Mouse (Mus musculus) erythroblast, adult 5-6 weeks (primary cell): ENCODE measurements around the gene Arhgap1. TPM values are rescaled to one million over a fixed set of nuclear protein-coding genes. Genes with fewer than 3 reads are reported as not detected.
"Not testable (repeated sequence)": the region's sequence is repeated elsewhere in the genome, so short reads cannot be mapped to it uniquely, and the experiment has no call there.

ENCODE experiments used
- ATAC-seq: replicated peaks from 2 replicates; pipeline ENCODE4 v1.8.0; 2016; ENCODE audit warnings: moderate number of reproducible peaks, mild to moderate bottlenecking, moderate TSS enrichment, inconsistent platforms; ENCODE audit not compliant: poor library complexity, low FRiP score, severe bottlenecking
- total RNA-seq, 2 experiments: library from RNA; stranded (forward) in 1 of 2; stranded (reverse) in 1 of 2; fragments of 150-400 nt in 1 of 2; fragments of 200-764, 138-1000 nt in 1 of 2; gene quantifications; 2 replicates each; pipeline versions ENCODE4 v1.2.3 to v1.2.4; 2015 to 2017; ENCODE audit warnings: low replicate concordance in 2 of 2

Arhgap1 gene
- total RNA-seq (2015; ENCODE audit: low replicate concordance), result 39.5 and 46.7 TPM in 2 replicates
- 29.9 and 33.3 TPM in 2 replicates for total RNA-seq (2017; ENCODE audit: low replicate concordance)

DNA sequence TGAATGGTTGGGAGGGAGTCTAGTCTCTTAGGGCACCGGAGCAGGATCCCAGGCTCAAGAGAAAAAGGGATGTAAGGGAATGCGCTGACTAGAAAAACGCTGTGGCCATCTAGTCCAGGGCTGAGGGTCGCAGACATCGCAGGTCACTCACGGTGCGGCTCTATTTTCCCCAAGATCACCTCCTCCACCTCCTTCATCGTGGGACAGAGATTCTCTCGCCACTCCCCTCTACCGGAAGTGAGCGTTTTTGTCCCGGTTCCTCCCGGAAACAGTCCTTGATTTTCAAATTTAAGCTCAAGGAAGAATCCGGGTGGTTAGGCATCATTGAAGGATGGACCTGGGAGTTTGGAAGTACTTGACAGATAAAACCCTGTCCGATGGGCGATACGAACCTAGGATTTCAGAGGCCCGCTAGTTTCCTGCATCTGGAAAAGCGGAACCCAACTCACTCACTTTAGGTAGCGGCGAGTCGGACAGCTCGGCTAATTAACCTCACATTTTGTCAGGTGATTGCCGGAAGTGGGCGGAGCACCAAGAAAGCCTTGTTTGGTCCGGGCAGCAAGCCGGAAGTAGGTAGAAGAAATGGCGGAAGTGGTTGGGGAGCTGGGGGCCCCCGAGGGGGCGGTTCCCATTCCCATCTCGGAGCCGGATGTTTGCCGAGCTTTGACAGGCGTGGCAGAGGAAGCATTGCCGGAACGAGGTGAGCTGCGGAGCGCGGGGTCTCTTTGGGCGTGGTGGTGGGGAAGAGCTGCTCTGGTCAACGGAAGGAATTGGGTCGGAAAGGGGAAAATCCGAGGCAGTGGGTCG lies at the start of gene Arhgap1, which contains the start of gene Zfp408:
TSS of gene Arhgap1 (plus strand) at position 308 of the 807 bp plus-strand sequence.
TSS of gene Zfp408 (minus strand) at position 239 of the 807 bp plus-strand sequence.
- peak; percentile 93 for ATAC-seq

DNA sequence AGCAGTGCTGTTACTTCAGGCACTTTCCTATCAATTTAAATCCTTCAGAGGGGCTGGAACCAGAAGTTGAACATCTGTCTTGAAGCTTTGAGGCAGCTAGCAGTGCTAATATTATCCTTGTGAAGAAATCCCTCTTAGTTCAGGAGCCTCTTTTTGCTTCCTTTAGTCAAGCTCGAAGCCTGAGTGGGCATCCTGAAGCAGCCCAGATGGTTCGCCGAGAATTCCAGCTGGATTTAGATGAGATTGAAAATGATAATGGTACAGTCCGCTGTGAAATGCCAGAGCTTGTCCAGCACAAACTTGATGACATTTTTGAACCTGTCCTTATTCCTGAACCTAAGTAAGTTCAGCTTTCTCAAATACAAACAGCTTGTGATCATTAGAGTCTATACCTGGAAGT lies 49.2 kb upstream of the Arhgap1 start:
- no peak for ATAC-seq

DNA sequence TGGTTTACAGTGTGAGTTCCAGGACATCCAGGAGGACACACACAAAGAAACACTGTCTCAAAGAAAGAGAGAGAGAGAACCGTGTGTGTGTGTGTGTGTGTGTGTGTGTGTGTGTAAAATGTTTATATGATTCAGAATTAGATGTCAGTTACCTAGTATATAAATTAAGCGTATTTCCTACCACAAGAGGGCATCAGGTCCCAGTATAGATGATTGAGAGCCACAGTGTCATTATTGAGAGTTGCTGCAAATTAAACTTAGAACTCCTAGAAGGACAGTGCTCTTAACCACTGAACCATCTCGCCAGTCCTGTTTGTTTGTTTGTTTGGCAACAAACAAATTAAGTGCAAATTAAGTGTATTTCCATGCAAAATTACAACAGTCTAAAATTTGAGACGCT lies 47.3 kb upstream of the Arhgap1 start:
- no peak for ATAC-seq

DNA sequence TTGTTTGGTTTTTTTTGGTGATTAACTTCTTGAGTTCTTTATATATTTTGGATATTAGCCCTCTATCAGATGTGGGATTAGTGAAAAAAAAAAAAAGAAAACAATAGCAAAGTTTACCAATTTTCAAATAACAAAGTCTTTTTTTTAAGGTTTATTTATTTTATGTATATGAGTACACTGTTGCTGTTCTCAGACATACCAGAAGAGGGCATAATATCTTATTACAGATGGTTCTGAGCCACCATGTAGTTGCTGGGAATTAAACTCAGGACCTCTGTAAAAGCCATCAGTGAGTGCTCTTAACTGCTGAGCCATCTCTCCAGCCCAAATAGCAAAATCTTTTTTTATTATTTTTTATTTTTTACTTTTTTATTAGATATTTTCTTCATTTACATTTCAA lies 40.3 kb upstream of the Arhgap1 start:
- ATAC-seq, result not testable (repeated sequence)

DNA sequence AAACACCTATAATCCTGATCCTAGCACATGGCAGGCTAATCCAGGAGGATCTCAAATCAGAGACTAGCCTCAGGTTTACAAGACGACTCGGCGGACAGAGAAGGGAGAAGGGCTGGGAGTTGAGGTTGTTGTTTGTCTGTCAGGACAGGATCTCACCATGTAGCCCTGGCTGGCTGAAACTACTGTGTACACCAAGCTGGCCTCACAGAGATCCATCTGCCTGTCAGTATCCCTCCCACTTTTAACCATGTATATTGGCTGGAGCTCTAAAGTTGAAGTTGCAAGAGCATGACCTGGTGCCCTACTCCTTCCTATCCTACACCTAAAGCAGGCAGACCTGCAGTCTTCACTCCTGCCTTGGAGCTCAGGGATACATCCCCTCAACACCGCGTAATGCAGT lies 27.3 kb upstream of the Arhgap1 start:
- no peak for ATAC-seq

DNA sequence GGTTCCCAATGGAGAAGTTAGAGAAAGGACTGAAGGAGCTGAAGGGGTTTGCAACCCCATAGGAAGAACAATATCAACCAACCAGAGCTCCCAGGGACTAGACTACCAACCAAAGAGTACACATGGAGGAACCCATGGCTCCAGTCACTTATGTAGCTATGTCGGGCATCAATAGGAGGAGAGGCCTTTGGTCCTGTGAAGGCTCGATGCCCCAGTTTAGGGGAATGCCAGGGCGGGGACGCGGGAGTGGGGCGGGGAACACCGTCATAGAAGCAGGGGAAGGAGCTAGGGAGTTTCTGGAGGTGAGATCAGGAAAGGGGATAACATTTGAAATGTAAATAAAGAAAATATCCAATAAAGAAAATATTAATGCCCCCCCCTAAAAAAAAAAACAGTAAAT lies 26.3 kb upstream of the Arhgap1 start:
- ATAC-seq, result not testable (repeated sequence)

DNA sequence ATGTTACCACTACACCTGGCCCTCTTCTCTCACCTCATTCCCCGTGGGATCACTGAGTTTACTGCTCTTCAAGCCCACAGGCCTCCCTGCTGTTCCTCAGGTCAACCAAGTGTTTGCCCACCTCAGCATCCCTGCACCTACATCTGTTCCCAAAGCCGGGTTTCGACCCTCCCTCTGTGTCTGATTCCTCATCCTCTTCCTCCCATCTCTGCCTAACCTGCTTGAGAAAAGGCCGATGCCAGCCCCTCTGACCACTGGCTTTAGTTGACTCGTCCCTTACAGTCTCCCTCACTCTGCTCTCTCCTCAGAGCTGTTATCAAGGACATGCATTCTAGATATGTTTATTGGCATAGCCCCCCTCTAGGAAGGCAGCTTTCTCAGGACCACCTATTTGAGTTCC lies 22.2 kb upstream of the Arhgap1 start:
- ATAC-seq, result no peak

DNA sequence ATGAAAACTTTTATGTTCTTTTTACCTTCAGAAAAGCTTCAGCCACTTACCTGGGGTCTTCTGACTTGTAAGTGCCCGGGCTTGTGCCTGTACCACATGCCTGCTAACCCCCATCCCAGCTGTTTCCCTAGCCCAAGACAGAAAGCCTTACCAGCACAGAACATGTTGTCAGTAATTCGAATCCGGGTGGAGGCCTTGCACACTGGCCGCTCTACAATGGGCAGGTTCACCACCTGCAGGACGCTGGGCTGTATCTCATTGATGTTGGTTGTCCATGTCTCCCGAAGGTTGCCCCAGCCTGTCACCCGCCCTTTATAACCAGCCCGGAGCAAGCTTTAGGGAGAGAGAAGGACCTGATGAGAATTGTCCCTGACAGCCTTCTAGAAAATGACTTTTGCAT lies 21.5 kb upstream of the Arhgap1 start:
- no peak for ATAC-seq

DNA sequence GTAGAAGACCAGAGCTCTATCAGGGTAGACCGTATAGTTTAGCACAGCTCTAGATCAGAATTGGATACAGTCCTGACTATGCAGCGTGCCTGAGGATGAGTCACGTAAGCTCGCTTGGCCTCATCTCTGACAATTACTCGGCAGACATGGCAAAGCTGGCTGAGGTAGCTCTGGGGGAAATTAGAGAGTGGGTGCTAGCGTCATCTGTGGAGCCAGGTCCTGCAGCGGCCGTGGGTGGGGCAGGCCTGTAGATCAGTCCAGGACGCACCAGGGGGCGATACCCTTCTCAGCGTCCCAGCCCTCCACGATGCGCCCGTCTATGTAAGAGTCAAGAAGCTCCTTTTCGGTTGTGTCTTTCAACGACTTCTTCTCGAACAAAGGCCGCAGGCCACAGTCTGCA lies 20.0 kb upstream of the Arhgap1 start:
- no peak for ATAC-seq

DNA sequence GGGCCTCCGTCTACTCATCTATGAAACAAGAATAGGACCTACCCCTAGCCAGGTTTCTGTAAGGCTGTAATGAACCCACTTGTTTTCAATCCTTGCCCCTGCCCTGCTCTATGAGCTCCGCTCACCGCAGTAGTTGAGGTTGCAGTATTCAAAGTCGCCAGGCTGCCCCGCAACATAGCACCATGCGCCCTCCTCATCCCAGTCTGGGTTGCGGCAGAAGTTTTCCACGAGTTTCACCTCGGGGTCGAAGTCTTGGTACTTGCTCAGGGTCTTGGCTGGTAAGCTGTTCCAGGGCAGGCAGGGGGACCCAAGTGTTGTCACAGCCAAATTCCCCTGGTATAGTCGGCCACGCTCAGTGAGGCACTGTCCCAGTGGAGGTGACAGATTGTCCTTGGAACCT lies 19.3 kb upstream of the Arhgap1 start:
- no peak for ATAC-seq

DNA sequence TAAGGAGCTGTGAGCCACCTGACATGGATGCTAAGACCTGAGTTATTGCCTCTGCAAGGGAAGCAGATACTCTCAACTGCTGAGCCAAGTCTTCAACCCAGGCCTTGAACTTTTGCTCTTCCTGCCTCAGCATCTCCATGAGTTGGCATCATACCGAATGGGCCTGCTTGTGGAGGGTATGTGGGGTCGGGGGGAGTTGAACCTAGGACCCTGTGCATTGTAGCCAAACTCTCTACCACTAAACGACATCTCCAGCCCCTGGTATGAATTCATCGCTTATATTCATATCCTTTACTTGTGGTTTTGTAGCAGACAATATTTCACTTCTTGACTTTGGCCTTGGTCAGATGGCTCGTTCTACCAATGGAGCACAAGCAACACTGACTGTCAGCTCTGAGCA lies 17.8 kb upstream of the Arhgap1 start:
- no peak for ATAC-seq

DNA sequence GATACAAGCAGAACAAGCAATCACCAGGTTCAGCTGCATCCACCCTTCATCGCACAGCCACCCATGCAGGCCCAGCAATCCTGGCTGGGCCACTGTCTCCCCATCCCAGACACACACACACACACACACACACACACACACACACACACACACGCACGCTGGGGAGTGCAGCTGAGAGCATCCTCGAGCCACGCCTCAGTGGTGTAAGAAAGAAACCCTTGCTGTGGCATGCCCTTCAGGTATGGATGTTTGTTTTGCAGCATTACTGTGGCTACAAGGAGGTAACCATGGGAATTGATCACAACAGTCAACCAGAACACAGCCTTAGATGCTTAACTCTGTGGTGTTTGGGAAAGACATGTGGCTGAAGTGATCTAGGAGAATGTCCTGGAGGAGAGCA lies 17.3 kb upstream of the Arhgap1 start:
- ATAC-seq, result no peak

DNA sequence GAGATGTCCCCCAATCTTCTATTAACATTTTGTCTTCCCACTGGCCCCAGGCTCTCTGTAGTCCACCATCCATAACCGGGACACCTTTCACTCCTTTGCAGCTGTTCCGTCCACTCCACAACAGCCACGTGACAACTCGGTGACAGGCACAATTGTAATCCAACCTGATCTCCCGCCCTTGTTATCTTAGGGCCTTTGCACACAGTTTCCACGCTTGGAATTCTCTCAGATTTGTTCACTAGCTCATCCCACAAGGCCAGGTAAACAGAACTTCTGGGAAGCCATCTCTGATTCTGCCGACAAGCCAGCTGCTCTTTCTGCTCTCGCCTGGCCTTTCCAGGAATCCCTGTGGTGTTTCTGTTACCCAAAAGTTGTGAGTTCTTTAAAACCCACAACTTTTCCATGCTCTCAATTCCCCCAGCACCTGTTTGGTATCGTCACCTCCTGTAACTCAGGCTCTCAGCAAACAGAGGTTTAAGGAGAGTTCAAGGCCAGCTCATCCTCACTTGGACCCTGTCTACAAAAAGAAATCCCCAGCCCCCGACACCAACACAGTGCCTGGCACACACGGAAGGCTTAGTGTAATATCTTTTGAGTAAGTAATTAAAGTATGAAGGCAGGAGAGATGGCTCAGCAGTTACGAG lies 16.2 kb upstream of the Arhgap1 start:
- no peak for ATAC-seq

DNA sequence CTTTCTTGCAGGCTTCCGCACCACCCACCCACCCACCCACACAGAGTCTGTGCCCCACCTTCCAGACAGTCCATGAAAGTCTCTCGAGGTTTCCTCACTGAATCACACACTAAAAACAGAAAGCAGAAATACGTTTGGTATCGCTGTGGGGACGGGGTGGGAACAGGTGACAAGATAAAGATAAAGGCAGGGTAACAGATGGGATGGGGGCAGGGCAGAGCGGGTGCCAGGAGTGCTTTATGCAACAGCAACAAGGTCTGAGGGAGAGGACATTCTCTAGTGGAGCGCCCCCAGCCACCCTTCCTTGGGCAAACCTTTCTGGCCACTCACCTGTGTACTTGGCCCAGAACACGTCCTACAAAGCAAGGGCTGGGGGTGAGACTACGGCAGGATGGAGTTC lies 14.8 kb upstream of the Arhgap1 start:
- 0 out of 2 replicates have a peak, but pooled peaks have one; percentile 14 for ATAC-seq

DNA sequence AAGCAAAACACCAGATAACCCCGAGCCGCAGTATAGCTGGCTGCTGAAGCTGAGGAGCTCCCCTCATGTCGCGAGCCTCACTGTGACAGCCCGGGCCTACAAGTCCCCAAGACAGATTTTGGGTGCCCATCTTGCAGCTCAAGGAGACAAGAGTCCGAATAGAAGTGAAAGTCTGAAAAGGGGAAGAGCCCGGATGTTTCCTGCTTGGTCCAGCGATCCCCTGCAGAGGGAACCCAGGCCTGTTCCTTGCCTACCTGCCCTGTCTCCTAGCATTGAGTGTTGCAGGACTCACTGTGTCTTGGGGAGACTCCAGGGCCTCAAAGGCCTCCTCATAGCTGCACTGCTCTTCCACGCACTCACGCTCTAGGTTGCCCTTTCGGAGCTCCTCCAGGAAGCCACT lies 14.2 kb upstream of the Arhgap1 start:
- ATAC-seq, result no peak

DNA sequence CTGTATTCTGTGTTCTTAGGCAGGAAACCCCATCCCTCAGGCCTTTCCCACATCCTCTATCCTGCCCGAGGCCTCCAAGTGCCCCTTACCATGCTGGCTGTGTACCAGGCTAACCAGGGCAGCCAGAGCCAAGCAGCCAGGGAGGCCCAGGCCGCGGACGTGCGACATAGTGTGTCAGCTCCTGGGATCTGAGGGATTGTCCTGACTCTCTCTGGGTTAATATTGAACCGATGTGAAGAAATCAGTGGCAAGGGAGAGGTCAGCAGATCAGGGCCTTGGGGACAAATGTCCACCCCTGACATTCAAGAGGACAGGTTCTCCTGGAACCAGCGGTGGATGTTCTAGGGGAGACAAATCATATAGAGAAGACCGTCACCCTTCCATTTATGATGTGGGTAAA lies 13.4 kb upstream of the Arhgap1 start, which contains the start of gene F2:
TSS of gene F2 (minus strand) at position 186 of the 400 bp plus-strand sequence.
- no peak for ATAC-seq

DNA sequence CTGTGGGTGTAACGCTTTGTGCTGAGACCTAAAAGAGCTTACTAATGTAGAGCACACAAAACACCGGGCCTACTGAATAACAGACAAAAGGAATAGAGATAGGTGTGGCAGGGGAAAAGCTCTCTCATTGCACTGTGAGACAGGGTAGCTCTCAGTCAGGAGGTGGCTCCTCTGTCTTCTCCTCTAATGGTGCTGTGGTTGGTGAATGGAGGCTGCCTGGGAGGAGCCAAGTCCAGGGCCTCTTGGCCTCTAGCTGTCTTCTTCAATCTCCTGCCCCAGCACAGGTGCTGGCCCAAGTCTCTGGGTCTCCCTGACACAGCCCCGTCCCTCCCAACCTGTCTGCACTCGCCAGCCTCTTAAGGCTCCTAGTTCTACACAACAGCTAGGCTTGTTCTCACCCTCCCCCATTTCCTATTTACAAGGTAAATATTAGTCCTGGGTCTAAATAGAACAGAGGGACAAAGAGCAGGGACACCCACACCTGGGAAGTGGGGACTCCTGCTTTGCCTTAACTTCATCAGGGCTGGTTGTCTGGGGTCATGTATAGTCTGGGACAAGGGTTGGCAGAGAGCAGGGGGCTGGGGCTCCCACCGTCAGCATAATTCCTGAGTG lies 12.8 kb upstream of the Arhgap1 start:
- ATAC-seq, result no peak

DNA sequence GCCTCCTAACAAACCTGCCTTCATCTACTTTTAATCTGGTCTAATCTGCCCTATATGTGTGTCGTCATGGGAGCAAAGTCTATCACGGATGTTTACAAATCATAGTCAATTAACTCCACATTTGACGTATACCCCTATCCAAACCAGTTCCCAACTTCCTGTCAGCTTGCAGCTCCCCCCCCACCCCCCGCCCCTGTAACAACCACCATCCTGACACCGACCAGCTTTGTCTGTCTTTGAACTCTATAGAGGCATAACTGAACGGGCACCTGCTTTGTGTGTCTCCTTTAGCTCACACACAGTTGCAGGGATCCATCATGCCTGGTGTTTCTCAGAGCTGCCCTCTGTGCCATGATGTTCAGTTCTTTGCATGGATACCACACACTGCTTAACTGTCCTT lies 10.7 kb upstream of the Arhgap1 start:
- ATAC-seq, result no peak

DNA sequence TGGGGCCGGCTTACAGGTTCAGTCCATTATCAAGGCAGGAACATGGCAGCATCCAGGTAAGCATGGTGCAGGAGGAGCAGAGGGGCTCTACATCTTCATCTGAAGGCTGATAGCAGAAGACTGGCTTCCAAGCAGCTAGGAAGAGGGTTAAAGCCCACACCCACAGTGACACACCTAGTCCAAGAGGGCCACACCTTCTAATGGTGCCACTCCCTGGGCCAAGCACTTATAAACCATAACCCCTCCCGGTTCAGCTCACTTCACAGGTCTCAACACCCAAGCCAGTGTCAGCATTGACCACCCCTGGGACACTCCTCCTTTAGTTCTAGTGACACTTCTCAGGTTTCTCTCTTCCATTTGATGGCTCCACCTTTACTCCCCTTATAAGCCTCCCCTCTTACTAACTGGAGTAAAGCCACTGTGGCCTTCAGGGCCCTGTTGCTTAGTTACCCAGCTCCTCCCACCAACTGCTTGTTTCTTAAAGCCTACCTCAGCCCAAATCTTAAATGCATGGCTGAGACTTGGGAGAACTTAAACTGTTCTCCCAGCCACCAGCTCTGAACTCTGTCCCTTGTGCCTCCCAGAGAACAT lies 6.7 kb upstream of the Arhgap1 start:
- ATAC-seq, result peak; percentile 41

DNA sequence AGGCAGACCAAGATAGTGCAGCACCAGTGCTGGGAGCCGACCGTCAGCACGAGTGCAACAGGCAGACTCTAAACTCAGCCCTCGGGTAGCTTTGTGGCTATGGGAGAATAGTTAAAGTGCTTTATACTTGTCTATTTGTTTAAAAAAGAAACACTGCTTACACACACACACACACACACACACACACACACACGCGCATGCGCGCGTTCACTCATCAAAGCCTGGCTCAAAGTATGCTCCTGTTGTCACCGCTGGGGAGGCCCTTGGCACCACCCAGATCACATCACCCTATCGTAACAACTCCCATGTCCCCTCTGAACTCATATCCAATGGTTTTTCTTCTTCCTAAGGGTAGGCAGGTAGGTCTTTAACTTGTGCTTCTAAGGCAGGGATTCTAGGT lies 5.6 kb upstream of the Arhgap1 start:
- no peak for ATAC-seq
